Mouse (Mus musculus): ENCODE results near the gene Id4. TPM values are rescaled to one million over a fixed set of nuclear protein-coding genes. Genes with fewer than 3 reads are reported as not detected.

Gene Id4
- total and polyA plus RNA-seq, 3 experiments, result not detected

DNA sequence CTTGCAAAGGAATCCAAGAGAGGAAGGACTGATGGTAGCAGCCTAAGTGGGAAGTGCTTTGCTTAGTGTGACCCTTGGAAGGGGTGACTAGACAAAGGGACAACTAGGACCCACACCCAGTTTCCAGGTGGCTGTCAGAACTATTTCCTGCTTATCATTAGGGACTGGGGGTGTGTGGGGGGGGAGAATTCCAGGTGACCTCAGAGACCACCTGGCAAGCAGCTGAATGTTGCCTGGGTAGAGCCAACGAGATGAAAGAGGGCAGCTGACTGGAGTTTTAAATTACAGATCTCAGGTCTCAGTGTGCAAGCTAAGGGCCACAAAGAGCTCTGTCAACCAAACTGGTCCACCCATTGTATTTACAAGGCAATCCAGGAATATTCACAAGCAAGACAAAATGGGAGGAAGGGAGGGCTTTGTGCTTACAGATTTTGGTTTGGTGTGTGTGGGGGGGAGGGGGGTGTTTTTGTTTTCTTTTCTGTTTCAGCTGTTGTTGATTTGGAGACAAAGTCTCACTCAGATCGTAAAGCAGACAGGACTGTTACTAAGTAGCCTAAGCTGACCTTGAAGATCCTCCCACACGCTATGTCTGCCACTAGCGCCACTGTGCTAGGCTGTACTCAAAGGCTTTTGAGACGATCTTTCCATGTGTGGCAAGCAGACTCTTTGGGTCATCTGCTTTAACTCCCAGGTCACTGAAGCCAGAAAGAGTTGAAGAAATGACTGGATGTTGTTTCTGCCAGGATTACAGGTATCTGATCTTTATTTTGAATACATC lies 15.6 kb upstream of the Id4 start:
- H3K36me3 ChIP-seq (ENCODE audit: control insufficient read depth in 1 of 2, insufficient read depth in 2 of 2, low read length in 2 of 2), result no peaks in the 10 kb centered on the region
- H3K27me3 ChIP-seq (ENCODE audit: control insufficient read depth in 1 of 2, insufficient read depth in 2 of 2, low read length in 2 of 2), result no peaks in the 10 kb centered on the region
- H3K79me2 ChIP-seq (ENCODE audit: control insufficient read depth, insufficient read depth, low read length, poor library complexity), result no peaks in the 10 kb centered on the region
- no peak for DNase-seq (ENCODE audit: low read depth, low spot score)
- TF ChIP-seq MXI1 (IDR thresholded peaks at IDR 0.05; ENCODE audit: low read depth, low read length), result no peak
- TF ChIP-seq POLR2A (IDR thresholded peaks at IDR 0.05; ENCODE audit: control insufficient read depth in 1 of 2, insufficient read depth in 1 of 2, low read depth in 1 of 2, low read length in 2 of 2, poor library complexity in 1 of 2), result no peak
- no peak for TF ChIP-seq KAT2A (conservative IDR thresholded peaks at IDR 0.05; ENCODE audit: low read depth, low read length)
- TF ChIP-seq TAL1 (IDR thresholded peaks at IDR 0.05; ENCODE audit: low read length), result no peak
- TF ChIP-seq RAD21 (IDR thresholded peaks at IDR 0.05; ENCODE audit: low read depth, low read length), result no peak
- TF ChIP-seq CTCF (IDR thresholded peaks at IDR 0.05 in 2 of 3, conservative IDR thresholded peaks at IDR 0.05 in 1 of 3; ENCODE audit: control insufficient read depth in 1 of 3, insufficient read depth in 1 of 3, low read depth in 2 of 3, low read length in 3 of 3, poor library complexity in 1 of 3, severe bottlenecking in 1 of 3), result no peak
- TF ChIP-seq TBP (IDR thresholded peaks at IDR 0.05; ENCODE audit: low read depth, low read length), result no peak
- no peak for TF ChIP-seq GABPA (IDR thresholded peaks at IDR 0.05; ENCODE audit: low read depth, low read length)
- no peak for TF ChIP-seq ELF1 (IDR thresholded peaks at IDR 0.05; ENCODE audit: low read depth, low read length)
- no peak for TF ChIP-seq NRF1 (IDR thresholded peaks at IDR 0.05; ENCODE audit: insufficient read depth, low read depth, low read length, poor library complexity, severe bottlenecking)
- no peak for TF ChIP-seq NELFE (IDR thresholded peaks at IDR 0.05; ENCODE audit: low read depth, low read length)
- no peak for TF ChIP-seq ETS1 (IDR thresholded peaks at IDR 0.05; ENCODE audit: low read depth, low read length)
- no peak for TF ChIP-seq CHD2 (IDR thresholded peaks at IDR 0.05; ENCODE audit: low read length)
- no peak for TF ChIP-seq CHD1 (IDR thresholded peaks at IDR 0.05; ENCODE audit: low read depth, low read length)
- no peak for TF ChIP-seq SMC3 (IDR thresholded peaks at IDR 0.05; ENCODE audit: low read depth, low read length)
- TF ChIP-seq MAZ (IDR thresholded peaks at IDR 0.05; ENCODE audit: low read depth, low read length), result no peak
- H3K9ac ChIP-seq (ENCODE audit: control insufficient read depth, low read depth, low read length, poor library complexity, severe bottlenecking), result no peak overlapping the region
- no peaks in the 10 kb centered on the region for H3K4me1 ChIP-seq (ENCODE audit: control insufficient read depth in 1 of 2, insufficient read depth in 2 of 2, low read length in 2 of 2)
- no peaks in the 10 kb centered on the region for H3K9me3 ChIP-seq (replicated peaks; ENCODE audit: insufficient read depth, low read length)
- no peak overlapping the region for H3K4me3 ChIP-seq (ENCODE audit: control insufficient read depth in 1 of 2, insufficient read depth in 1 of 2, low read depth in 2 of 2, low read length in 2 of 2)
- no peak overlapping the region for H3K27ac ChIP-seq (ENCODE audit: control insufficient read depth, low read depth, low read length)

GRCm38 (mm10) chr13:48252559-48252958 lies 8.5 kb upstream of the Id4 start:
- no peak for DNase-seq (ENCODE audit: low read depth, low spot score)
- Histone ChIP-seq H3K27me3 (ENCODE audit: control insufficient read depth in 1 of 2, insufficient read depth in 2 of 2, low read length in 2 of 2) (no peaks in the 10 kb centered on the region), H3K36me3 (ENCODE audit: control insufficient read depth in 1 of 2, insufficient read depth in 2 of 2, low read length in 2 of 2) (no peaks in the 10 kb centered on the region), H3K9ac (ENCODE audit: control insufficient read depth, low read depth, low read length, poor library complexity, severe bottlenecking) (no peak overlapping the region), H3K4me1 (ENCODE audit: control insufficient read depth in 1 of 2, insufficient read depth in 2 of 2, low read length in 2 of 2) (no peaks in the 10 kb centered on the region), H3K4me3 (ENCODE audit: control insufficient read depth in 1 of 2, insufficient read depth in 1 of 2, low read depth in 2 of 2, low read length in 2 of 2) (no peak overlapping the region), H3K9me3 (replicated peaks; ENCODE audit: insufficient read depth, low read length) (no peaks in the 10 kb centered on the region), H3K79me2 (ENCODE audit: control insufficient read depth, insufficient read depth, low read length, poor library complexity) (no peaks in the 10 kb centered on the region), H3K27ac (ENCODE audit: control insufficient read depth, low read depth, low read length) (no peak overlapping the region)
- TF ChIP-seq RCOR1 (IDR thresholded peaks at IDR 0.05; ENCODE audit: low read depth, low read length), result no peak
- no peak for TF ChIP-seq MAFK (IDR thresholded peaks at IDR 0.05; ENCODE audit: borderline replicate concordance, low read depth, low read length)
